Mouse (Mus musculus): Measurements from ENCODE around the gene 9030612E09Rik. TPM values are rescaled to one million over a fixed set of nuclear protein-coding genes. Genes with fewer than 3 reads are reported as not detected.

9030612E09Rik gene
- polyA plus RNA-seq, 1 experiment from 2014 or later, result 2.0 TPM

GRCm38 (mm10) chr10:43159333-43159732 is 15.2 kb upstream of the 9030612E09Rik start:
- no peak overlapping the region for H3K9ac ChIP-seq (ENCODE audit: low read length)
- no peak overlapping the region for H3K4me3 ChIP-seq (ENCODE audit: low read depth, low read length)
- H3K27me3 ChIP-seq (replicated peaks; ENCODE audit: control insufficient read depth, insufficient read depth, low read length), result no peaks in the 10 kb centered on the region
- H3K27ac ChIP-seq (ENCODE audit: low read depth, low read length), result no peak overlapping the region
- WGBS, result 84% methylated on average over 5 of the region's 5 CpGs
- DNase-seq (ENCODE audit: low spot score) (no peak), ATAC-seq (no peak)
- peaks cover 3% of the 10 kb centered on the region; the same call in 1 of the 2 replicates for H3K9me3 ChIP-seq (replicated peaks; ENCODE audit: control insufficient read depth, low read length)
- peaks cover 6% of the 10 kb centered on the region; the same call in 1 of the 2 replicates for H3K36me3 ChIP-seq (ENCODE audit: control insufficient read depth, insufficient read depth, low read length)
- peaks cover 14% of the 10 kb centered on the region for H3K4me1 ChIP-seq (ENCODE audit: control insufficient read depth, insufficient read depth, low read length)
- no peak overlapping the region for H3K4me2 ChIP-seq (ENCODE audit: low read length)

GRCm38 (mm10) chr10:43162318-43162717 is 12.2 kb upstream of the 9030612E09Rik start:
- no peaks in the 10 kb centered on the region for H3K27me3 ChIP-seq (replicated peaks; ENCODE audit: control insufficient read depth, insufficient read depth, low read length)
- H3K4me1 ChIP-seq (ENCODE audit: control insufficient read depth, insufficient read depth, low read length), result no peaks in the 10 kb centered on the region
- DNase-seq (ENCODE audit: low spot score) (no peak), ATAC-seq (no peak)
- H3K36me3 ChIP-seq (ENCODE audit: control insufficient read depth, insufficient read depth, low read length), result no peaks in the 10 kb centered on the region; the same call in 1 of the 2 replicates
- no peak overlapping the region for H3K27ac ChIP-seq (ENCODE audit: low read depth, low read length)
- peaks cover 3% of the 10 kb centered on the region; the same call in 1 of the 2 replicates for H3K9me3 ChIP-seq (replicated peaks; ENCODE audit: control insufficient read depth, low read length)
- no peak overlapping the region for H3K4me2 ChIP-seq (ENCODE audit: low read length)
- WGBS, result 82% methylated on average over 12 of the region's 12 CpGs
- H3K4me3 ChIP-seq (ENCODE audit: low read depth, low read length), result no peak overlapping the region
- H3K9ac ChIP-seq (ENCODE audit: low read length), result no peak overlapping the region

GRCm38 (mm10) chr10:43164406-43164805 is 10.1 kb upstream of the 9030612E09Rik start:
- Histone ChIP-seq H3K27me3 (replicated peaks; ENCODE audit: control insufficient read depth, insufficient read depth, low read length) (no peaks in the 10 kb centered on the region), H3K36me3 (ENCODE audit: control insufficient read depth, insufficient read depth, low read length) (no peaks in the 10 kb centered on the region), H3K4me1 (ENCODE audit: control insufficient read depth, insufficient read depth, low read length) (0 out of 2 replicates have a peak, but pooled peaks cover under 1% of the 10 kb centered on the region), H3K9me3 (replicated peaks; ENCODE audit: control insufficient read depth, low read length) (peaks cover 3% of the 10 kb centered on the region; the same call in 1 of the 2 replicates), H3K4me2 (ENCODE audit: low read length) (no peak overlapping the region), H3K4me3 (ENCODE audit: low read depth, low read length) (no peak overlapping the region), H3K9ac (ENCODE audit: low read length) (no peak overlapping the region), H3K27ac (ENCODE audit: low read depth, low read length) (no peak overlapping the region)
- no peak for ATAC-seq
- DNase-seq (ENCODE audit: low spot score), result no peak
- 99% methylated on average over 2 of the region's 2 CpGs for WGBS

GRCm38 (mm10) chr10:43166146-43166545 is 8.4 kb upstream of the 9030612E09Rik start:
- Histone ChIP-seq H3K36me3 (ENCODE audit: control insufficient read depth, insufficient read depth, low read length) (no peaks in the 10 kb centered on the region), H3K9me3 (replicated peaks; ENCODE audit: control insufficient read depth, low read length) (peaks cover 3% of the 10 kb centered on the region; the same call in 1 of the 2 replicates), H3K4me1 (ENCODE audit: control insufficient read depth, insufficient read depth, low read length) (peaks cover 12% of the 10 kb centered on the region), H3K9ac (ENCODE audit: low read length) (no peak overlapping the region), H3K27me3 (replicated peaks; ENCODE audit: control insufficient read depth, insufficient read depth, low read length) (no peaks in the 10 kb centered on the region), H3K4me2 (ENCODE audit: low read length) (no peak overlapping the region), H3K27ac (ENCODE audit: low read depth, low read length) (no peak overlapping the region), H3K4me3 (ENCODE audit: low read depth, low read length) (no peak overlapping the region)
- no peak for DNase-seq (ENCODE audit: low spot score)
- ATAC-seq, result no peak
- WGBS, result 92% methylated on average over 1 of the region's 1 CpGs

- peaks cover 14% of the 10 kb centered on the region for H3K4me1 ChIP-seq (ENCODE audit: control insufficient read depth, insufficient read depth, low read length)
- H3K9ac ChIP-seq (ENCODE audit: low read length), result no peak overlapping the region
- ATAC-seq, result no peak
- no peaks in the 10 kb centered on the region for H3K27me3 ChIP-seq (replicated peaks; ENCODE audit: control insufficient read depth, insufficient read depth, low read length)
- DNase-seq (ENCODE audit: low spot score), result no peak
- WGBS, result 95% methylated on average over 3 of the region's 3 CpGs
- no peak overlapping the region for H3K4me2 ChIP-seq (ENCODE audit: low read length)
- no peak overlapping the region for H3K27ac ChIP-seq (ENCODE audit: low read depth, low read length)
- H3K9me3 ChIP-seq (replicated peaks; ENCODE audit: control insufficient read depth, low read length), result peaks cover 3% of the 10 kb centered on the region; the same call in 1 of the 2 replicates
- H3K4me3 ChIP-seq (ENCODE audit: low read depth, low read length), result no peak overlapping the region
- no peaks in the 10 kb centered on the region for H3K36me3 ChIP-seq (ENCODE audit: control insufficient read depth, insufficient read depth, low read length)
These were observed 7.7 kb upstream of the 9030612E09Rik start for GRCm38 (mm10) chr10:43166817-43167216.

GRCm38 (mm10) chr10:43168847-43169246 is 5.7 kb upstream of the 9030612E09Rik start:
- DNase-seq (ENCODE audit: low spot score) (no peak), ATAC-seq (no peak)
- no peak overlapping the region for H3K9ac ChIP-seq (ENCODE audit: low read length)
- peaks cover 22% of the 10 kb centered on the region for H3K4me1 ChIP-seq (ENCODE audit: control insufficient read depth, insufficient read depth, low read length)
- no peaks in the 10 kb centered on the region for H3K36me3 ChIP-seq (ENCODE audit: control insufficient read depth, insufficient read depth, low read length)
- no peaks in the 10 kb centered on the region for H3K9me3 ChIP-seq (replicated peaks; ENCODE audit: control insufficient read depth, low read length)
- 72% methylated on average over 7 of the region's 7 CpGs for WGBS
- no peak overlapping the region for H3K27ac ChIP-seq (ENCODE audit: low read depth, low read length)
- no peak overlapping the region for H3K4me2 ChIP-seq (ENCODE audit: low read length)
- H3K4me3 ChIP-seq (ENCODE audit: low read depth, low read length), result no peak overlapping the region
- H3K27me3 ChIP-seq (replicated peaks; ENCODE audit: control insufficient read depth, insufficient read depth, low read length), result no peaks in the 10 kb centered on the region

- DNase-seq (ENCODE audit: low spot score), result no peak
- Histone ChIP-seq H3K9ac (ENCODE audit: low read length) (peak overlapping the region; percentile 61), H3K4me3 (ENCODE audit: low read depth, low read length) (peak overlapping the region; percentile 85), H3K4me1 (ENCODE audit: control insufficient read depth, insufficient read depth, low read length) (peaks cover 27% of the 10 kb centered on the region), H3K4me2 (ENCODE audit: low read length) (peak overlapping the region; percentile 92), H3K9me3 (replicated peaks; ENCODE audit: control insufficient read depth, low read length) (no peaks in the 10 kb centered on the region), H3K27ac (ENCODE audit: low read depth, low read length) (no peak overlapping the region), H3K36me3 (ENCODE audit: control insufficient read depth, insufficient read depth, low read length) (no peaks in the 10 kb centered on the region), H3K27me3 (replicated peaks; ENCODE audit: control insufficient read depth, insufficient read depth, low read length) (no peaks in the 10 kb centered on the region)
- no peak for ATAC-seq
- 7% methylated on average over 8 of the region's 8 CpGs for WGBS
These were observed 3.4 kb upstream of the 9030612E09Rik start for GRCm38 (mm10) chr10:43171106-43171505.

- H3K27me3 ChIP-seq (replicated peaks; ENCODE audit: control insufficient read depth, insufficient read depth, low read length), result no peaks in the 10 kb centered on the region
- H3K36me3 ChIP-seq (ENCODE audit: control insufficient read depth, insufficient read depth, low read length), result no peaks in the 10 kb centered on the region
- WGBS, result 11% methylated on average over 7 of the region's 7 CpGs
- DNase-seq (ENCODE audit: low spot score) (no peak), ATAC-seq (no peak)
- peak overlapping the region; percentile 93; the same call in 1 of the 2 replicates for H3K9ac ChIP-seq (ENCODE audit: low read length)
- H3K27ac ChIP-seq (ENCODE audit: low read depth, low read length), result no peak overlapping the region
- H3K9me3 ChIP-seq (replicated peaks; ENCODE audit: control insufficient read depth, low read length), result no peaks in the 10 kb centered on the region
- H3K4me3 ChIP-seq (ENCODE audit: low read depth, low read length), result peak overlapping the region; percentile 85
- peaks cover 27% of the 10 kb centered on the region for H3K4me1 ChIP-seq (ENCODE audit: control insufficient read depth, insufficient read depth, low read length)
- H3K4me2 ChIP-seq (ENCODE audit: low read length), result peak overlapping the region; percentile 92
These were observed 2.4 kb upstream of the 9030612E09Rik start for GRCm38 (mm10) chr10:43172066-43172465.

GRCm38 (mm10) chr10:43172554-43172953 is 1.9 kb upstream of the 9030612E09Rik start:
- H3K9ac ChIP-seq (ENCODE audit: low read length), result peak overlapping the region; percentile 93; the same call in 1 of the 2 replicates
- H3K9me3 ChIP-seq (replicated peaks; ENCODE audit: control insufficient read depth, low read length), result no peaks in the 10 kb centered on the region
- H3K27ac ChIP-seq (ENCODE audit: low read depth, low read length), result no peak overlapping the region
- peaks cover 27% of the 10 kb centered on the region for H3K4me1 ChIP-seq (ENCODE audit: control insufficient read depth, insufficient read depth, low read length)
- WGBS, result 4% methylated on average over 8 of the region's 8 CpGs
- DNase-seq (ENCODE audit: low spot score) (no peak), ATAC-seq (no peak)
- H3K36me3 ChIP-seq (ENCODE audit: control insufficient read depth, insufficient read depth, low read length), result no peaks in the 10 kb centered on the region
- H3K27me3 ChIP-seq (replicated peaks; ENCODE audit: control insufficient read depth, insufficient read depth, low read length), result no peaks in the 10 kb centered on the region
- peak overlapping the region; percentile 85 for H3K4me3 ChIP-seq (ENCODE audit: low read depth, low read length)
- peak overlapping the region; percentile 92 for H3K4me2 ChIP-seq (ENCODE audit: low read length)
